Mouse (Mus musculus) liver, postnatal 0 days (tissue): ENCODE measurements at regions not wholly inside any gene's neighbourhood (a gene's known extent, or its start where the extent isn't known, plus 50 kb on each side); places are given as distances from the start of the nearest gene placed in this dataset.
A peak's percentile ranks its signal among the peaks of the same experiment; 100 is the strongest.

Experiments used
- ATAC-seq: fragments of 200-750 bp; cut with Nextera tagmentation; 2 replicates; pipeline ENCODE4 v1.8.0; 2017; ENCODE audit warnings: mild to moderate bottlenecking, moderate library complexity
- DNase-seq: peaks from one replicate; pipeline ENCODE4 v3.0.0-alpha.2; 2016
- H3K27ac ChIP-seq: fragments of 300-500 bp; sonication (generic); 2 replicates; pipeline ENCODE4 v1.5.1; 2014; ENCODE audit warnings: antibody characterized with exemption, moderate library complexity, mild to moderate bottlenecking, low read depth
- H3K27me3 ChIP-seq: fragments of 300-500 bp; sonication (generic); 2 replicates; pipeline ENCODE4 v1.6.1; 2014; ENCODE audit warnings: low read length, control low read depth, mixed read lengths; ENCODE audit not compliant: insufficient read depth
- H3K36me3 ChIP-seq: fragments of 300-500 bp; sonication (generic); replicated peaks from 2 replicates; pipeline ENCODE4 v1.6.1; 2014; ENCODE audit warnings: mild to moderate bottlenecking, control low read depth, low read length, moderate library complexity, mixed read lengths; ENCODE audit not compliant: insufficient read depth
- H3K4me1 ChIP-seq: fragments of 300-500 bp; sonication (generic); 2 replicates; pipeline ENCODE4 v1.6.1; 2014; ENCODE audit warnings: antibody characterized with exemption, mild to moderate bottlenecking, control low read depth; ENCODE audit not compliant: insufficient read depth
- H3K4me2 ChIP-seq: fragments of 300-500 bp; sonication (generic); 2 replicates; pipeline ENCODE4 v1.6.1; 2014; ENCODE audit warnings: low read depth, mild to moderate bottlenecking, low read length, moderate library complexity, mixed read lengths
- H3K4me3 ChIP-seq: fragments of 300-500 bp; sonication (generic); 2 replicates; pipeline ENCODE4 v1.5.1; 2014; ENCODE audit warnings: low read depth, low read length
- H3K9ac ChIP-seq: fragments of 300-500 bp; sonication (generic); replicated peaks from 2 replicates; pipeline ENCODE4 v1.6.1; 2014; ENCODE audit warnings: mild to moderate bottlenecking, moderate library complexity
- H3K9me3 ChIP-seq: fragments of 300-500 bp; sonication (generic); 2 replicates; pipeline ENCODE4 v1.6.1; 2016; ENCODE audit warnings: mild to moderate bottlenecking, control low read depth, low read length, mixed read lengths
- CTCF ChIP-seq: sonication (generic); IDR thresholded peaks from 2 replicates; pipeline ENCODE4 v1.5.1; 2016; ENCODE audit warnings: antibody characterized with exemption, low read depth
- EP300 ChIP-seq: IDR thresholded peaks from 2 replicates; pipeline ENCODE4 v1.6.1; 2016; ENCODE audit warnings: antibody characterized with exemption, low read depth, mild to moderate bottlenecking
- WGBS: fragments of 180-500 bp; shearing (Covaris S2); extraction: QIAGEN DNeasy Blood & Tissue Kit; methylation state at CpG from one replicate; pipeline ENCODE4 v1.1.7; 2014; ENCODE audit not compliant: insufficient replicate concordance; 5-methylcytosine and 5-hydroxymethylcytosine counted together

- TF ChIP-seq EP300 (no peak), CTCF (no peak)
- Histone ChIP-seq H3K27ac (no peak overlapping the region), H3K27me3 (no peaks in the 10 kb centered on the region), H3K4me3 (no peak overlapping the region), H3K9me3 (no peaks in the 10 kb centered on the region), H3K9ac (no peak overlapping the region), H3K4me2 (no peak overlapping the region), H3K4me1 (no peaks in the 10 kb centered on the region; the same call in 1 of the 2 replicates), H3K36me3 (no peaks in the 10 kb centered on the region)
- ATAC-seq: no peak
- DNase-seq: no peak
- 71% methylated on average over 2 of the region's 2 CpGs for WGBS
Measured at GRCm38 (mm10) chr2:11387623-11388022, 166.3 kb downstream of the Pfkfb3 start.

- H3K4me1 ChIP-seq: no peaks in the 10 kb centered on the region
- H3K27ac ChIP-seq: no peak overlapping the region
- DNase-seq: no peak
- no peak for ATAC-seq
- no peaks in the 10 kb centered on the region for H3K36me3 ChIP-seq
- no peaks in the 10 kb centered on the region for H3K27me3 ChIP-seq
- no peaks in the 10 kb centered on the region for H3K9me3 ChIP-seq
- no peak for TF ChIP-seq EP300
- no peak for TF ChIP-seq CTCF
- 26% methylated on average over 2 of the region's 2 CpGs for WGBS
- no peak overlapping the region for H3K4me2 ChIP-seq
- no peak overlapping the region for H3K4me3 ChIP-seq
- no peak overlapping the region for H3K9ac ChIP-seq
Measured at GRCm38 (mm10) chr2:11383815-11384214, 170.1 kb downstream of the Pfkfb3 start.

- H3K9ac ChIP-seq: no peak overlapping the region
- TF ChIP-seq CTCF (no peak), EP300 (no peak)
- 21% methylated on average over 2 of the region's 2 CpGs for WGBS
- 0 out of 2 replicates have a peak, but pooled peaks cover 3% of the 10 kb centered on the region for H3K4me1 ChIP-seq
- no peak for DNase-seq
- no peaks in the 10 kb centered on the region for H3K36me3 ChIP-seq
- H3K27me3 ChIP-seq: no peaks in the 10 kb centered on the region
- no peak overlapping the region for H3K4me3 ChIP-seq
- H3K9me3 ChIP-seq: no peaks in the 10 kb centered on the region
- no peak for ATAC-seq
- no peak overlapping the region for H3K27ac ChIP-seq
- no peak overlapping the region for H3K4me2 ChIP-seq
Measured at GRCm38 (mm10) chr2:11377213-11377612, 176.7 kb downstream of the Pfkfb3 start.

- 0 out of 2 replicates have a peak, but pooled peaks cover 3% of the 10 kb centered on the region for H3K4me1 ChIP-seq
- H3K27me3 ChIP-seq: no peaks in the 10 kb centered on the region
- H3K27ac ChIP-seq: no peak overlapping the region
- H3K4me3 ChIP-seq: no peak overlapping the region
- H3K4me2 ChIP-seq: no peak overlapping the region
- no peaks in the 10 kb centered on the region for H3K36me3 ChIP-seq
- WGBS: 68% methylated on average over 10 of the region's 10 CpGs
- DNase-seq (no peak), ATAC-seq (no peak)
- H3K9me3 ChIP-seq: no peaks in the 10 kb centered on the region
- TF ChIP-seq CTCF (no peak), EP300 (no peak)
- no peak overlapping the region for H3K9ac ChIP-seq
Measured at GRCm38 (mm10) chr2:11375726-11376454, 178.0 kb downstream of the Pfkfb3 start.

GRCm38 (mm10) chr2:11375092-11375491 lies 178.8 kb downstream of the Pfkfb3 start:
- 31% methylated on average over 6 of the region's 6 CpGs for WGBS
- peak; percentile 53 for DNase-seq
- H3K27ac ChIP-seq: no peak overlapping the region

GRCm38 (mm10) chr2:11370273-11370672 lies 183.6 kb downstream of the Pfkfb3 start:
- Histone ChIP-seq H3K4me1 (no peaks in the 10 kb centered on the region), H3K9ac (no peak overlapping the region), H3K4me2 (no peak overlapping the region), H3K36me3 (no peaks in the 10 kb centered on the region), H3K9me3 (no peaks in the 10 kb centered on the region), H3K4me3 (no peak overlapping the region), H3K27me3 (no peaks in the 10 kb centered on the region), H3K27ac (no peak overlapping the region)
- ATAC-seq: no peak
- TF ChIP-seq CTCF (no peak), EP300 (no peak)
- DNase-seq: no peak

More at GRCm38 (mm10) chr2:11375092-11375491, 178.8 kb downstream of the Pfkfb3 start:
- Histone ChIP-seq H3K4me2 (peak overlapping the region; percentile 45), H3K4me1 (0 out of 2 replicates have a peak, but pooled peaks cover 3% of the 10 kb centered on the region), H3K36me3 (no peaks in the 10 kb centered on the region), H3K4me3 (no peak overlapping the region), H3K9me3 (no peaks in the 10 kb centered on the region), H3K9ac (no peak overlapping the region), H3K27me3 (no peaks in the 10 kb centered on the region)
- peak; percentile 64; the same call in 1 of the 2 replicates for ATAC-seq
- TF ChIP-seq EP300 (no peak), CTCF (no peak)
